Mouse (Mus musculus) heart, adult 2 months (tissue): ENCODE measurements at regions not wholly inside any gene's neighbourhood (a gene's known extent, or its start where the extent isn't known, plus 50 kb on each side); places are given as distances from the start of the nearest gene placed in this dataset.

Source experiments
- DNase-seq, 2 experiments: peaks; one replicate each; pipeline ENCODE4 v3.0.0; 2021
- H3K27ac ChIP-seq: fragments of 200-600 bp; 2 replicates; pipeline ENCODE4 v1.8.1; 2022
- H3K27me3 ChIP-seq: fragments of 200-500 bp; 2 replicates; pipeline ENCODE4 v1.6.1; 2012; ENCODE audit warnings: mild to moderate bottlenecking, low read length, inconsistent platforms, mixed read lengths; ENCODE audit not compliant: control insufficient read depth, insufficient read depth
- H3K36me3 ChIP-seq: fragments of 200-500 bp; 2 replicates; pipeline ENCODE4 v1.6.1; 2012; ENCODE audit warnings: low read length, inconsistent platforms; ENCODE audit not compliant: control insufficient read depth, insufficient read depth
- H3K4me1 ChIP-seq: fragments of 200-500 bp; 2 replicates; pipeline ENCODE4 v1.6.1; 2011; ENCODE audit warnings: low read length; ENCODE audit not compliant: control insufficient read depth, insufficient read depth
- H3K4me3 ChIP-seq: fragments of 200-600 bp; 2 replicates; pipeline ENCODE4 v1.8.1; 2022
- H3K79me2 ChIP-seq: fragments of 200-500 bp; replicated peaks from 2 replicates; pipeline ENCODE4 v1.6.1; 2012; ENCODE audit warnings: mild to moderate bottlenecking, inconsistent platforms, low read length, moderate library complexity, mixed read lengths; ENCODE audit not compliant: control insufficient read depth, insufficient read depth
- H3K9ac ChIP-seq: fragments of 200-500 bp; 2 replicates; pipeline ENCODE4 v1.6.1; 2012; ENCODE audit warnings: low read depth, mild to moderate bottlenecking, control low read depth, inconsistent platforms, low read length, mixed read lengths
- CTCF ChIP-seq: fragments of 200-600 bp; IDR thresholded peaks from 2 replicates; pipeline ENCODE4 v1.8.1; 2022; ENCODE audit warnings: antibody characterized with exemption, mild to moderate bottlenecking, moderate library complexity
- EP300 ChIP-seq: fragments of 200-500 bp; IDR thresholded peaks from 2 replicates; pipeline ENCODE4 v1.6.1; 2011; ENCODE audit warnings: low read depth, low read length, control low read depth; ENCODE audit not compliant: insufficient read depth
- POLR2A ChIP-seq: fragments of 200-500 bp; IDR thresholded peaks from 2 replicates; pipeline ENCODE4 v1.6.1; 2011; ENCODE audit warnings: mild to moderate bottlenecking, low read depth, low read length, control low read depth; ENCODE audit not compliant: insufficient read depth
- WGBS: fragments of 180-500 bp; shearing (Covaris S2); methylation state at CpG from one replicate; pipeline ENCODE4 v1.1.7; 2018; 5-methylcytosine and 5-hydroxymethylcytosine counted together
- intact Hi-C: fragments of 180-260 bp; cut with DNase I; formaldehyde crosslinking; loops from one replicate; pipeline ENCODE4 v1.15.1; 2025

DNA sequence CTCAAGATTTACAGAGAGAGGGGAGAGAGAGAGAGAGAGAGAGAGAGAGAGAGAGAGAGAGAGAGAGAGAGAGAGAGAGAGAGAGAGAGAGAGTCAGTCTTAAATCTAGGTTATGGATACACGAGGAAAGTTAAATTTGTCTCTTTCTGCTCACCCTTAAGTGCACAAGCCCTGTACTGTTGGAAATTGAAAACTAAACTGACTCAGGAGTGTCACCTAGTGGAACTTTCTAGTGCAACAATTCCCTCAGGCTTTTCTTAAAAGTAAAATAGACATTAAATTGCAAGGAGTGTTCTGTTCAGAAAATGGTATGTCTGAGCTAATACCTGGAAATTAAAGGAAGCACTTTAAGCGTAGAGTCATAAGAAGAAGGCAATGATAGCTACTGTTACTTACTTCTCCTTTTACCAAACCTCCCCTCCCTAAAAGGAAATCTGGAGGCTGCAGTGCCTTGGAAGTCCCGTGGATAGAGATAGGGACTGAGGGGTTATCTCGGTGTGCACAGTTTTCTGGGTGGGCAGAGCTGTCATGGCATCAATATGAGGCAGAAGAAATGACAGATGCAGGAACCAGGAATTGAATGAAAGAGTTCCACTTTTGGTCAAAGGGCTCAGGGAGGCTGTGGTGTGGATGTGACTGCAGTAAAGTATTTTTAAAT is 193.3 kb downstream of the Alx1 start:
- Histone ChIP-seq H3K27me3 (no peaks in the 10 kb centered on the region), H3K36me3 (no peaks in the 10 kb centered on the region), H3K4me3 (no peak overlapping the region), H3K9ac (no peak overlapping the region), H3K4me1 (no peaks in the 10 kb centered on the region), H3K79me2 (no peaks in the 10 kb centered on the region), H3K27ac (no peak overlapping the region)
- intact Hi-C loops: loop anchor here (5.0 kb wide), 1 partner anchor 384 kb away; no protein-coding TSS in a partner anchor
- TF ChIP-seq CTCF: peak; percentile 61
- TF ChIP-seq POLR2A: no peak
- WGBS: 18% methylated on average over 4 of the region's 4 CpGs
- DNase-seq: no peak

DNA sequence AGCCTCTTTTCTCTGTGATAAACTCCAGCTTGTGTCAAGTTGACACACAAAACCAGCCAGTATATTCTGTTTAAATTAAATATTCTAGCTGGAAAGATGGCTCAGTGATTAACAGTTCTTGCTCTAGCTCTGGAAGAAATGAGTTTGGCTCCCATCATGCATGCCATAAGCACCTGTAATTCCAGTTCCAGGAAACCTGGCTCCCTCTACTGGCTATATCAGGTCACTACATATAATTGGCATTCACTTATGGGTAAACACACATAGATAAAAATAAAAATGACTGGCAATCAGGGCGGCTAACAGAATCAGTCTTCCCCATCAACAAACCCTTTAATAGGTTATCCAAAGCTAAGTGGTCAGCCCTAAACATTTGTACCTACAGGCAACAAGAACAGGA is 194.2 kb downstream of the Alx1 start:
- Histone ChIP-seq H3K4me1 (no peaks in the 10 kb centered on the region), H3K27me3 (no peaks in the 10 kb centered on the region), H3K27ac (no peak overlapping the region), H3K9ac (no peak overlapping the region), H3K79me2 (no peaks in the 10 kb centered on the region), H3K4me3 (no peak overlapping the region), H3K36me3 (no peaks in the 10 kb centered on the region)
- TF ChIP-seq CTCF: peak; percentile 60
- TF ChIP-seq EP300: no peak
- no peak for DNase-seq
- 30% methylated on average over 1 of the region's 1 CpGs for WGBS
- intact Hi-C loops: loop anchor here (5.0 kb wide), 1 partner anchor 384 kb away; no protein-coding TSS in a partner anchor

GRCm38 (mm10) chr10:102829606-102830005 is 200.4 kb downstream of the Alx1 start:
- DNase-seq: no peak
- H3K4me3 ChIP-seq: no peak overlapping the region
- H3K79me2 ChIP-seq: no peaks in the 10 kb centered on the region
- no peak overlapping the region for H3K9ac ChIP-seq
- 38% methylated on average over 3 of the region's 3 CpGs for WGBS
- no peaks in the 10 kb centered on the region for H3K4me1 ChIP-seq
- H3K36me3 ChIP-seq: no peaks in the 10 kb centered on the region
- no peaks in the 10 kb centered on the region for H3K27me3 ChIP-seq
- TF ChIP-seq POLR2A (no peak), CTCF (no peak), EP300 (no peak)
- H3K27ac ChIP-seq: no peak overlapping the region
- intact Hi-C loops: no loop called here

DNA sequence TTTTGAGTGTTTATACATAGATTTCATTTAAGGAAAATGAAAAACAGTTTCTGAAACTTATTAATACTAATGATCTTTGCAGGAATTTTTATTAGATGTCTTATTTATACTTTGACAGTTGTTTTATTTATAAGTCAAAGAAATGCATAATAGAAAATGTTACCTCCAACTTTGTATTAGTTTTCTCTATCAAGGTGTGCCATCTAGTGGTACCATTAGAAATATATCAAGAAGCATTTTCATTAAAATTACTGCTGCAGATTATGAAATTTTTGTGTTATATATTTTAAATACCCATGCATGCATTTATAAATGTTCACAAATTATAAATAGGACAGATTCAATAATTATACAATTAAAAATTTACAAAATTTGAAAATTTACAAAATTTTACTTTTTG is 206.6 kb downstream of the Alx1 start:
- intact Hi-C loops: loop anchor here (1.0 to 5.0 kb wide), 3 partner anchors 86 to 374 kb away; no protein-coding TSS in a partner anchor

GRCm38 (mm10) chr10:102801391-102801790 is 228.6 kb downstream of the Alx1 start:
- intact Hi-C loops: no loop called here
- TF ChIP-seq POLR2A (no peak), CTCF (no peak), EP300 (no peak)
- 65% methylated on average over 3 of the region's 3 CpGs for WGBS
- no peaks in the 10 kb centered on the region for H3K4me1 ChIP-seq
- no peaks in the 10 kb centered on the region for H3K27me3 ChIP-seq
- no peaks in the 10 kb centered on the region for H3K36me3 ChIP-seq
- no peak for DNase-seq
- H3K4me3 ChIP-seq: no peak overlapping the region
- H3K79me2 ChIP-seq: no peaks in the 10 kb centered on the region
- H3K9ac ChIP-seq: no peak overlapping the region
- H3K27ac ChIP-seq: no peak overlapping the region

More for the DNA sequence above, 206.6 kb downstream of the Alx1 start:
- Histone ChIP-seq H3K79me2 (no peaks in the 10 kb centered on the region), H3K9ac (no peak overlapping the region), H3K4me3 (no peak overlapping the region), H3K27me3 (no peaks in the 10 kb centered on the region), H3K27ac (no peak overlapping the region), H3K4me1 (no peaks in the 10 kb centered on the region), H3K36me3 (no peaks in the 10 kb centered on the region)
- TF ChIP-seq POLR2A (no peak), CTCF (peak; percentile 75), EP300 (no peak)
- DNase-seq: no peak

- no peaks in the 10 kb centered on the region for H3K4me1 ChIP-seq
Observed at GRCm38 (mm10) chr10:102779243-102779642, 250.8 kb downstream of the Alx1 start.

DNA sequence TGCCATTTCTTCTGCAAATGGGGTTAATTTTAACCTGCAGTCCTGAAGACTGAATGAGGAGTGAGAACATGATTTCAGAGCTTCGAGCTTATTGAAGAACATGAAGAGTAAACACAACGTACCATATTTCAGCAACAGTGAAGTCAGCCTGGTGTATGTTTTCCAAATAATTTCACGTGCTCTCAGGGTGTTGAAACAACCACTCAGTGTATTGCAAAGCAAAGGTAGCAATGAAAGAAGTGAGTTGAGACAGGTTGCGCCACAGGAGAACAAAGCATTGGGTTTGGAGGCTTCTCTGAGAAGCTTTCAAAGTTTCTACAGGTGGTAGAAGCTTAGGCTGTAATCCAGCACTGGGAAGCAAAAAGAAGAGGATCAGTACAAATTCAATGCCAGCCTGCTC is 251.7 kb downstream of the Rassf9 start:
- H3K27me3 ChIP-seq: no peaks in the 10 kb centered on the region
- H3K79me2 ChIP-seq: no peaks in the 10 kb centered on the region
- WGBS: 67% methylated on average over 4 of the region's 4 CpGs
- intact Hi-C loops: no loop called here
- TF ChIP-seq CTCF: no peak
- TF ChIP-seq EP300: no peak
- no peak for TF ChIP-seq POLR2A
- no peak overlapping the region for H3K9ac ChIP-seq
- no peaks in the 10 kb centered on the region for H3K4me1 ChIP-seq
- H3K4me3 ChIP-seq: no peak overlapping the region
- no peaks in the 10 kb centered on the region for H3K36me3 ChIP-seq
- no peak overlapping the region for H3K27ac ChIP-seq
- no peak for DNase-seq

More at GRCm38 (mm10) chr10:102779243-102779642, 250.8 kb downstream of the Alx1 start:
- no peaks in the 10 kb centered on the region for H3K27me3 ChIP-seq
- intact Hi-C loops: no loop called here
- no peak overlapping the region for H3K9ac ChIP-seq
- no peak overlapping the region for H3K27ac ChIP-seq
- no peaks in the 10 kb centered on the region for H3K36me3 ChIP-seq
- 61% methylated on average over 2 of the region's 2 CpGs for WGBS
- no peak overlapping the region for H3K4me3 ChIP-seq
- H3K79me2 ChIP-seq: no peaks in the 10 kb centered on the region
- DNase-seq: no peak
- TF ChIP-seq POLR2A (no peak), EP300 (no peak), CTCF (no peak)
